Mouse (Mus musculus) megakaryocyte-erythroid progenitor cell, adult 5 weeks (primary cell): Measurements from ENCODE around the gene 4933402E13Rik. TPM values are rescaled to one million over a fixed set of nuclear protein-coding genes. Genes with fewer than 3 reads are reported as not detected.

Experiments
- polyA plus RNA-seq: library from polyadenylated mRNA; stranded (reverse); fragments of >175 nt; gene quantifications from 2 replicates; pipeline ENCODE4 v1.2.3, GENCODE M21; 2012

The 4933402E13Rik gene
- not detected in 2 replicates for polyA plus RNA-seq

GRCm38 (mm10) chrX:62283199-62283598 lies at the start of gene 4933402E13Rik:
Gene 4933402E13Rik (plus strand): TSS chrX:62283499.

Other genes starting within 250 kb of the 4933402E13Rik start
- gene 4931400O07Rik, start 184.5 kb downstream of the 4933402E13Rik start, polyA plus RNA-seq, result not detected in 2 replicates